Mouse (Mus musculus) spleen, postnatal 10 days (tissue): Measurements from ENCODE around the gene Chrnb1.

Experiments used
- DNase-seq, 2 experiments: peaks; one replicate each; pipeline ENCODE4 v3.0.0; 2021 to 2022; ENCODE audit warnings: low spot score in 2 of 2

The Chrnb1 gene

GRCm38 (mm10) chr11:69804652-69804940 is 8.9 kb upstream of the Chrnb1 start:
- no peak for DNase-seq

- DNase-seq, result peak; percentile 52 to 78
These were observed 8.3 kb upstream of the Chrnb1 start for GRCm38 (mm10) chr11:69803786-69804651.

- no peak for DNase-seq
These were observed 7.6 kb upstream of the Chrnb1 start for GRCm38 (mm10) chr11:69803328-69803727.

- peak; percentile 34 to 67 for DNase-seq
These were observed 6.9 kb upstream of the Chrnb1 start for GRCm38 (mm10) chr11:69802648-69803105.

- DNase-seq, result no peak
These were observed 5.7 kb upstream of the Chrnb1 start, which contains the start of gene Fgf11 for GRCm38 (mm10) chr11:69801379-69801977. Fgf11 (minus strand) TSS chr11:69801857.

- DNase-seq, result no peak
These were observed 4.9 kb upstream of the Chrnb1 start for GRCm38 (mm10) chr11:69800392-69801197.

GRCm38 (mm10) chr11:69800138-69800391 is 4.3 kb upstream of the Chrnb1 start:
- no peak for DNase-seq

- peak in 1 of 2 experiments; percentile 79 for DNase-seq
These were observed 3.8 kb upstream of the Chrnb1 start for GRCm38 (mm10) chr11:69799394-69800137.

GRCm38 (mm10) chr11:69797924-69798323 is 2.2 kb upstream of the Chrnb1 start:
- DNase-seq, result no peak

GRCm38 (mm10) chr11:69795983-69796435 is 266 bp upstream of the Chrnb1 start:
- no peak for DNase-seq

- no peak for DNase-seq
These were observed 2.3 kb downstream of the Chrnb1 start for GRCm38 (mm10) chr11:69793429-69793828.

- no peak for DNase-seq
These were observed 4.3 kb downstream of the Chrnb1 start for GRCm38 (mm10) chr11:69791420-69791819.

- DNase-seq, result no peak
These were observed 6.3 kb downstream of the Chrnb1 start for GRCm38 (mm10) chr11:69789431-69789830.

- no peak for DNase-seq
These were observed 8.4 kb downstream of the Chrnb1 start for GRCm38 (mm10) chr11:69787306-69787705.

- DNase-seq, result peak in 1 of 2 experiments; percentile 48
These were observed 10.9 kb downstream of the Chrnb1 start for GRCm38 (mm10) chr11:69784793-69785272.

- DNase-seq, result no peak
These were observed 13.9 kb downstream of the Chrnb1 start for GRCm38 (mm10) chr11:69781828-69782227.

- no peak for DNase-seq
These were observed 16.8 kb downstream of the Chrnb1 start for GRCm38 (mm10) chr11:69778985-69779384.

GRCm38 (mm10) chr11:69778258-69778982 is 17.3 kb downstream of the Chrnb1 start:
- DNase-seq, result no peak

GRCm38 (mm10) chr11:69777504-69778257 is 18.1 kb downstream of the Chrnb1 start:
- no peak for DNase-seq

GRCm38 (mm10) chr11:69776488-69776887 is 19.3 kb downstream of the Chrnb1 start:
- DNase-seq, result no peak
